Mouse (Mus musculus): ENCODE results near the gene Cnih2.

- TF ChIP-seq CTCF (IDR thresholded peaks at IDR 0.05; ENCODE audit: low read depth, low read length) (no peak), POLR2A (IDR thresholded peaks at IDR 0.05; ENCODE audit: extremely low read depth, insufficient read depth, low read length) (no peak)
Observed at GRCm38 (mm10) chr19:5057876-5058775, 40.2 kb downstream of the Cnih2 start.
